Mouse (Mus musculus) bone marrow macrophage, adult 2 months (primary cell): Measurements from ENCODE around the gene Fhl1. TPM values are rescaled to one million over a fixed set of nuclear protein-coding genes. Genes with fewer than 3 reads are reported as not detected.

ENCODE experiments used
- H3K27ac ChIP-seq: 2 replicates; pipeline ENCODE4 v1.5.1; 2012; ENCODE audit warnings: low read depth, low read length; ENCODE audit not compliant: insufficient read depth
- H3K4me1 ChIP-seq: 2 replicates; pipeline ENCODE4 v1.6.1; 2012; ENCODE audit warnings: low read length; ENCODE audit not compliant: control insufficient read depth, insufficient read depth
- H3K4me3 ChIP-seq: 2 replicates; pipeline ENCODE4 v1.5.1; 2012; ENCODE audit warnings: mild to moderate bottlenecking, low read length, moderate library complexity; ENCODE audit not compliant: insufficient read depth
- CTCF ChIP-seq: IDR thresholded peaks from 2 replicates; pipeline ENCODE4 v1.5.1; 2012; ENCODE audit warnings: low read depth, mild to moderate bottlenecking, low read length, moderate library complexity
- POLR2A ChIP-seq: IDR thresholded peaks from 2 replicates; pipeline ENCODE4 v1.6.1; 2012; ENCODE audit warnings: mild to moderate bottlenecking, low read depth, low read length, borderline replicate concordance
- polyA plus RNA-seq: library from polyadenylated mRNA; stranded (reverse); fragments of >200 nt; gene quantifications from 2 replicates; pipeline ENCODE4 v1.2.4, GENCODE M21; 2012; ENCODE audit not compliant: missing spikeins, insufficient read depth, insufficient read length

The Fhl1 gene
- 0.51 TPM in 2 replicates for polyA plus RNA-seq

GRCm38 (mm10) chrX:56731306-56732201 lies at the start of gene Fhl1:
TSS of gene Fhl1 (plus strand) at chrX:56731787.
- Histone ChIP-seq H3K4me1 (no peaks in the 10 kb centered on the region), H3K4me3 (peak within 1 kb of the TSS; percentile 23), H3K27ac (no peak within 1 kb of the TSS)
- TF ChIP-seq CTCF (no peak), POLR2A (no peak)

GRCm38 (mm10) chrX:56682156-56682720 lies 49.3 kb upstream of the Fhl1 start:
- TF ChIP-seq CTCF (no peak), POLR2A (no peak)
- Histone ChIP-seq H3K4me3 (no peak overlapping the region), H3K4me1 (no peaks in the 10 kb centered on the region), H3K27ac (no peak overlapping the region)

- Histone ChIP-seq H3K4me1 (no peaks in the 10 kb centered on the region), H3K27ac (no peak overlapping the region), H3K4me3 (no peak overlapping the region)
- no peak for TF ChIP-seq POLR2A
- TF ChIP-seq CTCF: no peak
Measured at GRCm38 (mm10) chrX:56683521-56683920, 48.1 kb upstream of the Fhl1 start.

- no peak for TF ChIP-seq CTCF
- no peak for TF ChIP-seq POLR2A
- Histone ChIP-seq H3K27ac (no peak overlapping the region), H3K4me3 (no peak overlapping the region), H3K4me1 (no peaks in the 10 kb centered on the region)
Measured at GRCm38 (mm10) chrX:56692554-56692953, 39.0 kb upstream of the Fhl1 start.

- H3K4me1 ChIP-seq: no peaks in the 10 kb centered on the region
- H3K4me3 ChIP-seq: no peak overlapping the region
- no peak for TF ChIP-seq POLR2A
- TF ChIP-seq CTCF: no peak
- H3K27ac ChIP-seq: no peak overlapping the region
Measured at GRCm38 (mm10) chrX:56694539-56694938, 37.0 kb upstream of the Fhl1 start.

GRCm38 (mm10) chrX:56697199-56697780 lies 34.3 kb upstream of the Fhl1 start:
- TF ChIP-seq POLR2A (no peak), CTCF (no peak)
- Histone ChIP-seq H3K4me3 (no peak overlapping the region), H3K4me1 (no peaks in the 10 kb centered on the region), H3K27ac (no peak overlapping the region)

- no peak for TF ChIP-seq CTCF
- TF ChIP-seq POLR2A: no peak
- H3K4me1 ChIP-seq: no peaks in the 10 kb centered on the region
- no peak overlapping the region for H3K27ac ChIP-seq
- H3K4me3 ChIP-seq: no peak overlapping the region
Measured at GRCm38 (mm10) chrX:56697886-56698285, 33.7 kb upstream of the Fhl1 start.

- H3K4me1 ChIP-seq: no peaks in the 10 kb centered on the region
Measured at GRCm38 (mm10) chrX:56701261-56701660, 30.3 kb upstream of the Fhl1 start.

GRCm38 (mm10) chrX:56703965-56704562 lies 27.5 kb upstream of the Fhl1 start:
- TF ChIP-seq CTCF (no peak), POLR2A (no peak)
- no peak overlapping the region for H3K4me3 ChIP-seq
- no peaks in the 10 kb centered on the region for H3K4me1 ChIP-seq
- H3K27ac ChIP-seq: no peak overlapping the region

More at GRCm38 (mm10) chrX:56701261-56701660, 30.3 kb upstream of the Fhl1 start:
- no peak overlapping the region for H3K27ac ChIP-seq
- TF ChIP-seq CTCF: no peak
- TF ChIP-seq POLR2A: no peak
- H3K4me3 ChIP-seq: no peak overlapping the region
